Mouse (Mus musculus) lung, postnatal 4 days (tissue): ENCODE data around the gene Mboat1.

Source experiments
- DNase-seq, 2 experiments: peaks; one replicate each; pipeline ENCODE4 v3.0.0; 2021

The Mboat1 gene

GRCm38 (mm10) chr13:30186456-30186855 is 50.2 kb downstream of the Mboat1 start:
- peak; percentile 35 to 65 for DNase-seq

- DNase-seq = no peak
Observed at GRCm38 (mm10) chr13:30192031-30192716, 55.9 kb downstream of the Mboat1 start.

GRCm38 (mm10) chr13:30193363-30193762 is 57.1 kb downstream of the Mboat1 start:
- DNase-seq = no peak

- no peak for DNase-seq
Observed at GRCm38 (mm10) chr13:30194834-30195233, 58.5 kb downstream of the Mboat1 start.

- DNase-seq = no peak
Observed at GRCm38 (mm10) chr13:30196661-30197060, 60.4 kb downstream of the Mboat1 start.

GRCm38 (mm10) chr13:30198101-30198570 is 61.8 kb downstream of the Mboat1 start:
- DNase-seq = peak in 1 of 2 experiments; percentile 22

GRCm38 (mm10) chr13:30199821-30200220 is 63.5 kb downstream of the Mboat1 start:
- DNase-seq = no peak

GRCm38 (mm10) chr13:30200737-30201136 is 64.4 kb downstream of the Mboat1 start:
- no peak for DNase-seq

GRCm38 (mm10) chr13:30203018-30203417 is 66.7 kb downstream of the Mboat1 start:
- DNase-seq = no peak

GRCm38 (mm10) chr13:30208176-30208575 is 71.9 kb downstream of the Mboat1 start:
- DNase-seq = no peak

GRCm38 (mm10) chr13:30213276-30213675 is 77.0 kb downstream of the Mboat1 start:
- no peak for DNase-seq

- no peak for DNase-seq
Observed at GRCm38 (mm10) chr13:30217588-30218371, 81.5 kb downstream of the Mboat1 start.

GRCm38 (mm10) chr13:30219597-30219996 is 83.3 kb downstream of the Mboat1 start:
- no peak for DNase-seq

- DNase-seq = no peak
Observed at GRCm38 (mm10) chr13:30221316-30221715, 85.0 kb downstream of the Mboat1 start.

GRCm38 (mm10) chr13:30224114-30224513 is 87.8 kb downstream of the Mboat1 start:
- no peak for DNase-seq

- no peak for DNase-seq
Observed at GRCm38 (mm10) chr13:30224659-30225058, 88.4 kb downstream of the Mboat1 start.

- no peak for DNase-seq
Observed at GRCm38 (mm10) chr13:30228762-30229161, 92.5 kb downstream of the Mboat1 start.

- no peak for DNase-seq
Observed at GRCm38 (mm10) chr13:30229625-30230139, 93.4 kb downstream of the Mboat1 start.

- DNase-seq = no peak
Observed at GRCm38 (mm10) chr13:30235056-30235750, 98.9 kb downstream of the Mboat1 start.

- no peak for DNase-seq
Observed at GRCm38 (mm10) chr13:30239396-30239795, 103.1 kb downstream of the Mboat1 start.

GRCm38 (mm10) chr13:30245573-30245972 is 109.3 kb downstream of the Mboat1 start:
- peak; percentile 42 to 61 for DNase-seq

GRCm38 (mm10) chr13:30250341-30250905 is 114.1 kb downstream of the Mboat1 start:
- DNase-seq = no peak

GRCm38 (mm10) chr13:30251431-30251830 is 115.1 kb downstream of the Mboat1 start:
- DNase-seq = no peak
